Mouse (Mus musculus): Measurements from ENCODE around the gene Gm20521. TPM values are rescaled to one million over a fixed set of nuclear protein-coding genes. Genes with fewer than 3 reads are reported as not detected.

Gene Gm20521
- polyA plus RNA-seq, 1 experiment from 2014 or later, result 0.11 TPM

- Histone ChIP-seq H3K4me1 (ENCODE audit: insufficient read depth) (peaks cover 11% of the 10 kb centered on the region; the same call in 1 of the 2 replicates), H3K27me3 (ENCODE audit: insufficient read depth, low read length) (no peaks in the 10 kb centered on the region), H3K27ac (ENCODE audit: low read depth) (no peak overlapping the region), H3K36me3 (replicated peaks; ENCODE audit: insufficient read depth, low read length) (no peaks in the 10 kb centered on the region), H3K4me2 (ENCODE audit: low read depth, low read length) (no peak overlapping the region), H3K4me3 (ENCODE audit: low read depth, low read length) (no peak overlapping the region), H3K9ac (replicated peaks) (no peak overlapping the region), H3K9me3 (ENCODE audit: low read length) (no peaks in the 10 kb centered on the region)
- DNase-seq (no peak), ATAC-seq (no peak)
- TF ChIP-seq EP300 (IDR thresholded peaks at IDR 0.05; ENCODE audit: low read depth) (no peak), CTCF (IDR thresholded peaks at IDR 0.05; ENCODE audit: low read depth) (no peak)
- WGBS (ENCODE audit: insufficient replicate concordance), result 90% methylated on average over 11 of the region's 11 CpGs
Observed at GRCm38 (mm10) chr14:54885309-54885708, 2.1 kb downstream of the Gm20521 start.

- Histone ChIP-seq H3K9me3 (ENCODE audit: low read length) (no peaks in the 10 kb centered on the region), H3K27me3 (ENCODE audit: insufficient read depth, low read length) (no peaks in the 10 kb centered on the region), H3K9ac (replicated peaks) (peak within 1 kb of the TSS; percentile 50), H3K36me3 (replicated peaks; ENCODE audit: insufficient read depth, low read length) (peaks cover 18% of the 10 kb centered on the region), H3K27ac (ENCODE audit: low read depth) (peak within 1 kb of the TSS; percentile 76), H3K4me1 (ENCODE audit: insufficient read depth) (peaks cover 13% of the 10 kb centered on the region), H3K4me2 (ENCODE audit: low read depth, low read length) (peak within 1 kb of the TSS; percentile 70), H3K4me3 (ENCODE audit: low read depth, low read length) (peak within 1 kb of the TSS; percentile 98)
- 92% methylated on average over 3 of the region's 3 CpGs for WGBS (ENCODE audit: insufficient replicate concordance)
- DNase-seq (no peak), ATAC-seq (no peak)
- TF ChIP-seq CTCF (IDR thresholded peaks at IDR 0.05; ENCODE audit: low read depth) (no peak), EP300 (IDR thresholded peaks at IDR 0.05; ENCODE audit: low read depth) (no peak)
Observed at GRCm38 (mm10) chr14:54892200-54892599, 9.0 kb downstream of the Gm20521 start, which contains the start of gene Pabpn1. Gene Pabpn1, plus strand, starts transcription at chr14:54892500.

DNA sequence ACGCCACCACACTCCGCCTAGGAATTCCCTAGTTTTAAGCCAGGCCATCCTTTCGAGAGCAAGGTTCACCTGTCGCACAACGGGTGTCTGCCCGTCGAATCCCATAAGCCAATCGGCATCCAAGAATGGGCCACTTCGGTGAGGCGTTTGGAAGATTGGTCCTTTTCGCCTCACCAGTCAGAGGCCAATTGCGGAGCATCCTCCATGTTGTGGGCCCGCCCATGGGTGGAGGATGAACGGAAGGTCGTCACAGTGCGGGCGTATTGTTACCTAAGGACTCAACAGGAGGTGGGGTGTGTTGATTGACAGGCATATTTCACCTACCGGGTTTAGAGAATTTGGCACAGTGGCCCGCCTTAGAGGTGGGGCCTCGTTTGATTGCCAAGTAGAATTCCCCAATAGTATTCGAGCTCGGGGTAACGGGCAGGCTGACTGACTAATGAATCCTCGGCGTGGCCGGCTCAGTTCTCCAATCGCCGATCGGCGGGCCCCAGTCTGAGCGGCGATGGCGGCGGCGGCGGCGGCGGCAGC is 10.5 kb downstream of the Gm20521 start:
- under 1% methylated on average over 37 of the region's 38 CpGs for WGBS (ENCODE audit: insufficient replicate concordance)
- Histone ChIP-seq H3K27ac (ENCODE audit: low read depth) (peak overlapping the region; percentile 96), H3K4me2 (ENCODE audit: low read depth, low read length) (peak overlapping the region; percentile 91), H3K36me3 (replicated peaks; ENCODE audit: insufficient read depth, low read length) (peaks cover 30% of the 10 kb centered on the region), H3K4me3 (ENCODE audit: low read depth, low read length) (peak overlapping the region; percentile 98), H3K4me1 (ENCODE audit: insufficient read depth) (peaks cover 13% of the 10 kb centered on the region), H3K9me3 (ENCODE audit: low read length) (no peaks in the 10 kb centered on the region), H3K27me3 (ENCODE audit: insufficient read depth, low read length) (no peaks in the 10 kb centered on the region), H3K9ac (replicated peaks) (peak overlapping the region; percentile 98)
- TF ChIP-seq EP300 (IDR thresholded peaks at IDR 0.05; ENCODE audit: low read depth) (peak; percentile 52; the same call in 1 of the 2 replicates), CTCF (IDR thresholded peaks at IDR 0.05; ENCODE audit: low read depth) (no peak)
- ATAC-seq, result peak; percentile 97
- DNase-seq, result peak; percentile 96

DNA sequence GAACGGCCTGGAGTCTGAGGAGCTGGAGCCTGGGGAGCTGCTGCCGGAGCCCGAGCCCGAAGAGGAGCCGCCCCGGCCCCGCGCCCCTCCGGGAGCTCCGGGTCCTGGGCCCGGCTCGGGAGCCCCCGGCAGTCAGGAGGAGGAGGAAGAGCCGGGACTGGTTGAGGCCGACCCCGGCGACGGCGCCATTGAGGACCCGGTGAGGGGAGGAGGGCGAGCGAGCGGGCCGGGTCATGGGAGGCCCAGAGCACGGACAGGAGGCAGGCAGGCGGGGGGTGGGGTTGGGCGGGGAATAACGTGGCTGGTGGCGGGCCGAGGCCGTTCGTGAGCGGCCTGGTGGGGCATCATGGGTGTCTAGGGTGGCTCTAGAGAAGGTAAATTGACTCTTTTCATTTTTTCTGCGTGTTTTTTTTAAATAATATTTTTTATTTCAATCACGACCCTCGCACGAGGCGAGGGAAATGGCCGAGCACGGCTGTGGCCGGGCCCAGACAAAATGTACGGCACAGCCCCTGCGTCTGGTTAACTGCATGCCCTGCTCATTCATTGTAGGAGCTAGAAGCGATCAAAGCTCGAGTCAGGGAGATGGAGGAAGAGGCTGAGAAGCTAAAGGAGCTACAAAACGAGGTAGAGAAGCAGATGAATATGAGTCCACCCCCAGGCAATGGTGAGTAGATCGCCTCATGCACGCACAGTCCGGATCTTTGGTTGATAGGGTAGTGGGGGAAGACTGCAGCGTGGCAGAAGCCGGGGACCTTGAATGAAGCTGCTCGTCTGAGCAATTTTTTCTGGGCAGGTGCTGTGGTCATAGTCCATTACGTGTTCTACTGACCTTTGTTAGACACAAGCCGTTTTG is 11.3 kb downstream of the Gm20521 start:
- peaks cover 35% of the 10 kb centered on the region for H3K36me3 ChIP-seq (replicated peaks; ENCODE audit: insufficient read depth, low read length)
- DNase-seq (peak; percentile 77), ATAC-seq (peak; percentile 47)
- H3K27ac ChIP-seq (ENCODE audit: low read depth), result peak overlapping the region; percentile 96
- peaks cover 13% of the 10 kb centered on the region for H3K4me1 ChIP-seq (ENCODE audit: insufficient read depth)
- peak overlapping the region; percentile 98 for H3K9ac ChIP-seq (replicated peaks)
- no peaks in the 10 kb centered on the region for H3K27me3 ChIP-seq (ENCODE audit: insufficient read depth, low read length)
- peak overlapping the region; percentile 98 for H3K4me3 ChIP-seq (ENCODE audit: low read depth, low read length)
- H3K9me3 ChIP-seq (ENCODE audit: low read length), result no peaks in the 10 kb centered on the region
- under 1% methylated on average over 45 of the region's 54 CpGs for WGBS (ENCODE audit: insufficient replicate concordance)
- H3K4me2 ChIP-seq (ENCODE audit: low read depth, low read length), result peak overlapping the region; percentile 91
- TF ChIP-seq CTCF (IDR thresholded peaks at IDR 0.05; ENCODE audit: low read depth) (no peak), EP300 (IDR thresholded peaks at IDR 0.05; ENCODE audit: low read depth) (no peak)

GRCm38 (mm10) chr14:54897445-54897844 is 14.2 kb downstream of the Gm20521 start:
- TF ChIP-seq CTCF (IDR thresholded peaks at IDR 0.05; ENCODE audit: low read depth), result no peak
- no peak for TF ChIP-seq EP300 (IDR thresholded peaks at IDR 0.05; ENCODE audit: low read depth)
- H3K27me3 ChIP-seq (ENCODE audit: insufficient read depth, low read length), result no peaks in the 10 kb centered on the region
- H3K4me1 ChIP-seq (ENCODE audit: insufficient read depth), result peaks cover 17% of the 10 kb centered on the region
- H3K27ac ChIP-seq (ENCODE audit: low read depth), result no peak overlapping the region
- H3K4me3 ChIP-seq (ENCODE audit: low read depth, low read length), result no peak overlapping the region
- H3K9ac ChIP-seq (replicated peaks), result no peak overlapping the region
- 52% methylated on average over 2 of the region's 2 CpGs for WGBS (ENCODE audit: insufficient replicate concordance)
- no peak overlapping the region for H3K4me2 ChIP-seq (ENCODE audit: low read depth, low read length)
- H3K9me3 ChIP-seq (ENCODE audit: low read length), result no peaks in the 10 kb centered on the region
- no peak for DNase-seq
- peaks cover 35% of the 10 kb centered on the region for H3K36me3 ChIP-seq (replicated peaks; ENCODE audit: insufficient read depth, low read length)
- ATAC-seq, result no peak

DNA sequence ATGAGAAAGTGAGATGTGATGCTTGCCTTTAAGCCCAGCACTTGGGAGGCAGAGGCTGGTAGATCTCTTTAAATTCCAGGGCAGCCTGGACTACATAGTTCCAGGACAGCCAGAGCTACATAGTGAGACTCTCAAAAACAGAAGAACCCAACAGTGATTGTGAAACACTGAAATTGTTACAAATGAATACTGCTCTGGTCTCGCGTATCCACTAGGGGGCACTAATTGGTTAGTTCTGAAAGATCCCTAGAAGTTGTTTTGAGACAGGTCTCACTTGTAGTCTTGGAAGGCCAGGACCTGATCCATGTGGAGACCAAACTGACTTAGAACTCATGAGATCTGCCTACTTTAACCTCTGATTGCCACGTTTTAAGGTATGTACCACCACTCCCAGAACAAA is 17.1 kb downstream of the Gm20521 start:
- WGBS (ENCODE audit: insufficient replicate concordance), result 1% methylated on average over 3 of the region's 3 CpGs
- H3K9ac ChIP-seq (replicated peaks), result no peak overlapping the region
- TF ChIP-seq EP300 (IDR thresholded peaks at IDR 0.05; ENCODE audit: low read depth) (no peak), CTCF (IDR thresholded peaks at IDR 0.05; ENCODE audit: low read depth) (peak; percentile 85)
- no peak overlapping the region for H3K4me3 ChIP-seq (ENCODE audit: low read depth, low read length)
- DNase-seq, result peak; percentile 66
- ATAC-seq, result peak; percentile 70
- H3K4me2 ChIP-seq (ENCODE audit: low read depth, low read length), result no peak overlapping the region
- peaks cover 35% of the 10 kb centered on the region for H3K36me3 ChIP-seq (replicated peaks; ENCODE audit: insufficient read depth, low read length)
- peaks cover 8% of the 10 kb centered on the region; the same call in 1 of the 2 replicates for H3K4me1 ChIP-seq (ENCODE audit: insufficient read depth)
- H3K27ac ChIP-seq (ENCODE audit: low read depth), result no peak overlapping the region
- H3K9me3 ChIP-seq (ENCODE audit: low read length), result no peaks in the 10 kb centered on the region
- H3K27me3 ChIP-seq (ENCODE audit: insufficient read depth, low read length), result no peaks in the 10 kb centered on the region

Measured in liver, postnatal 0 days (tissue).